Mouse (Mus musculus): ENCODE data around the gene Kdm7a. TPM values are rescaled to one million over a fixed set of nuclear protein-coding genes. Genes with fewer than 3 reads are reported as not detected.

The Kdm7a gene
- polyA plus RNA-seq, 1 experiment, result 2.8 TPM

GRCm38 (mm10) chr6:39124719-39125118 lies 81.9 kb downstream of the Kdm7a start:
- Histone ChIP-seq H3K36me3 (ENCODE audit: control insufficient read depth, insufficient read depth) (no peaks in the 10 kb centered on the region), H3K79me2 (ENCODE audit: control insufficient read depth, insufficient read depth) (no peaks in the 10 kb centered on the region), H3ac (ENCODE audit: control insufficient read depth, insufficient read length) (no peak overlapping the region), H3K27me3 (ENCODE audit: control insufficient read depth, insufficient read depth, insufficient read length) (no peaks in the 10 kb centered on the region), H3K4me3 (no peak overlapping the region), H3K4me2 (ENCODE audit: low read depth) (no peak overlapping the region)
- TF ChIP-seq MYOG (IDR thresholded peaks at IDR 0.05; ENCODE audit: control insufficient read depth in 1 of 3, insufficient read depth in 1 of 3, insufficient read length in 2 of 3, low read depth in 2 of 3), result no peak
- no peak for TF ChIP-seq POLR2AphosphoS2 (IDR thresholded peaks at IDR 0.05; ENCODE audit: insufficient read length, low read depth)
- TF ChIP-seq MAX (IDR thresholded peaks at IDR 0.05; ENCODE audit: low read depth), result no peak
- no peak for TF ChIP-seq TCF3 (IDR thresholded peaks at IDR 0.05; ENCODE audit: insufficient read length, low read depth)
- no peak for TF ChIP-seq MYOD1 (IDR thresholded peaks at IDR 0.05; ENCODE audit: control insufficient read depth in 1 of 3, insufficient read length in 2 of 3, low read depth in 2 of 3)
- TF ChIP-seq CEBPB (IDR thresholded peaks at IDR 0.05; ENCODE audit: insufficient read depth, poor library complexity, severe bottlenecking), result no peak
- TF ChIP-seq USF1 (IDR thresholded peaks at IDR 0.05; ENCODE audit: low read depth), result no peak
- no peak for TF ChIP-seq TCF12 (IDR thresholded peaks at IDR 0.05; ENCODE audit: insufficient read depth, poor library complexity, severe bottlenecking)
- TF ChIP-seq REST (IDR thresholded peaks at IDR 0.05; ENCODE audit: insufficient read depth, insufficient read length), result no peak
- no peak for TF ChIP-seq SRF (IDR thresholded peaks at IDR 0.05; ENCODE audit: control insufficient read depth, insufficient read length, low read depth)
- TF ChIP-seq E2F4 (IDR thresholded peaks at IDR 0.05; ENCODE audit: insufficient read depth), result no peak
- TF ChIP-seq POLR2A (IDR thresholded peaks at IDR 0.05; ENCODE audit: insufficient read length, low read depth), result no peak

- Histone ChIP-seq H3K27me3 (ENCODE audit: control insufficient read depth, insufficient read depth, insufficient read length) (no peaks in the 10 kb centered on the region), H3K4me2 (ENCODE audit: low read depth) (no peak overlapping the region), H3K4me3 (no peak overlapping the region), H3ac (ENCODE audit: control insufficient read depth, insufficient read length) (no peak overlapping the region), H3K36me3 (ENCODE audit: control insufficient read depth, insufficient read depth) (no peaks in the 10 kb centered on the region), H3K79me2 (ENCODE audit: control insufficient read depth, insufficient read depth) (no peaks in the 10 kb centered on the region)
- no peak for TF ChIP-seq TCF3 (IDR thresholded peaks at IDR 0.05; ENCODE audit: insufficient read length, low read depth)
- no peak for TF ChIP-seq POLR2AphosphoS2 (IDR thresholded peaks at IDR 0.05; ENCODE audit: insufficient read length, low read depth)
- TF ChIP-seq CEBPB (IDR thresholded peaks at IDR 0.05; ENCODE audit: insufficient read depth, poor library complexity, severe bottlenecking), result no peak
- no peak for TF ChIP-seq POLR2A (IDR thresholded peaks at IDR 0.05; ENCODE audit: insufficient read length, low read depth)
- TF ChIP-seq MYOG (IDR thresholded peaks at IDR 0.05; ENCODE audit: control insufficient read depth in 1 of 3, insufficient read depth in 1 of 3, insufficient read length in 2 of 3, low read depth in 2 of 3), result no peak
- TF ChIP-seq TCF12 (IDR thresholded peaks at IDR 0.05; ENCODE audit: insufficient read depth, poor library complexity, severe bottlenecking), result no peak
- TF ChIP-seq E2F4 (IDR thresholded peaks at IDR 0.05; ENCODE audit: insufficient read depth), result no peak
- no peak for TF ChIP-seq MAX (IDR thresholded peaks at IDR 0.05; ENCODE audit: low read depth)
- TF ChIP-seq SRF (IDR thresholded peaks at IDR 0.05; ENCODE audit: control insufficient read depth, insufficient read length, low read depth), result no peak
- TF ChIP-seq MYOD1 (IDR thresholded peaks at IDR 0.05; ENCODE audit: control insufficient read depth in 1 of 3, insufficient read length in 2 of 3, low read depth in 2 of 3), result no peak
- no peak for TF ChIP-seq REST (IDR thresholded peaks at IDR 0.05; ENCODE audit: insufficient read depth, insufficient read length)
- TF ChIP-seq USF1 (IDR thresholded peaks at IDR 0.05; ENCODE audit: low read depth), result no peak
Measured at GRCm38 (mm10) chr6:39120685-39121084, 85.9 kb downstream of the Kdm7a start.

GRCm38 (mm10) chr6:39118456-39118881 lies 88.1 kb downstream of the Kdm7a start:
- no peak for TF ChIP-seq MAX (IDR thresholded peaks at IDR 0.05; ENCODE audit: low read depth)
- Histone ChIP-seq H3K79me2 (ENCODE audit: control insufficient read depth, insufficient read depth) (no peaks in the 10 kb centered on the region), H3ac (ENCODE audit: control insufficient read depth, insufficient read length) (peak overlapping the region; percentile 61), H3K4me3 (peak overlapping the region; percentile 26), H3K36me3 (ENCODE audit: control insufficient read depth, insufficient read depth) (no peaks in the 10 kb centered on the region), H3K27me3 (ENCODE audit: control insufficient read depth, insufficient read depth, insufficient read length) (no peaks in the 10 kb centered on the region), H3K4me2 (ENCODE audit: low read depth) (peak overlapping the region; percentile 56)

GRCm38 (mm10) chr6:39117584-39118455 lies 88.8 kb downstream of the Kdm7a start, which contains the start of gene Parp12:
Gene Parp12 (minus strand): TSS chr6:39118349.
- Histone ChIP-seq H3K27me3 (ENCODE audit: control insufficient read depth, insufficient read depth, insufficient read length) (no peaks in the 10 kb centered on the region), H3K4me2 (ENCODE audit: low read depth) (peak within 1 kb of the TSS; percentile 81), H3K36me3 (ENCODE audit: control insufficient read depth, insufficient read depth) (no peaks in the 10 kb centered on the region), H3ac (ENCODE audit: control insufficient read depth, insufficient read length) (peak within 1 kb of the TSS; percentile 61), H3K4me3 (peak within 1 kb of the TSS; percentile 26), H3K79me2 (ENCODE audit: control insufficient read depth, insufficient read depth) (no peaks in the 10 kb centered on the region)
- no peak for TF ChIP-seq E2F4 (IDR thresholded peaks at IDR 0.05; ENCODE audit: insufficient read depth)
- TF ChIP-seq MYOG (IDR thresholded peaks at IDR 0.05; ENCODE audit: control insufficient read depth in 1 of 3, insufficient read depth in 1 of 3, insufficient read length in 2 of 3, low read depth in 2 of 3), result peak in 2 of 3 experiments; percentile 33 to 40
- TF ChIP-seq REST (IDR thresholded peaks at IDR 0.05; ENCODE audit: insufficient read depth, insufficient read length), result no peak
- peak; percentile 60 for TF ChIP-seq POLR2A (IDR thresholded peaks at IDR 0.05; ENCODE audit: insufficient read length, low read depth)
- TF ChIP-seq MYOD1 (IDR thresholded peaks at IDR 0.05; ENCODE audit: control insufficient read depth in 1 of 3, insufficient read length in 2 of 3, low read depth in 2 of 3), result peak in 1 of 3 experiments; percentile 30
- TF ChIP-seq TCF3 (IDR thresholded peaks at IDR 0.05; ENCODE audit: insufficient read length, low read depth), result no peak
- TF ChIP-seq CEBPB (IDR thresholded peaks at IDR 0.05; ENCODE audit: insufficient read depth, poor library complexity, severe bottlenecking), result no peak
- no peak for TF ChIP-seq POLR2AphosphoS2 (IDR thresholded peaks at IDR 0.05; ENCODE audit: insufficient read length, low read depth)

Measured in myocyte (in vitro differentiated cells).